Comparison of ENCODE assay signal across 24 mouse cellular contexts in the genomic region with DNA sequence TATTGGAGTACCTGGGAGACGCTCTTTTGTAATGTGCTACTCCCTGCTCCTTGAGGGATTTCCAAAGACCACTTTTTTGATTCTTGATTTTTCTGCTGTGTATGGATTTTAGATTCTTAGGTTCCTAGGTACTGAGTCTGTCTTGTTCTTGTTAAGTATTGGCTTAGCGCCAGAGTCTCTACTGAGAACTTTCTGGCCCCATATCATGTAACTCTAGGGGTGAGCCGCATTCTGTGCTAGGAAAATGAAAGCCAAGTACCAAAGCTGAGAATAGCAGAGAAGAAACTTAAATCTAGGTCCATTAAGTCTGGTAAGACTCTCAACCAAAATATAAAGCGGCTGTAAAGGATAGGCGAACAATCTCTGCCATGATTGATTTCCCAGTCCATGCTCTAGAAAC. TPM values are rescaled to one million over a fixed set of nuclear protein-coding genes. Genes with fewer than 3 reads are reported as not detected.
DNase-seq lines count a peak whose midpoint lies in the region; ATAC-seq and TF ChIP-seq lines count a peak whose summit lies in the region.
"Had no signal": no experiment of that assay in that cellular context is flagged by ENCODE, and none has a peak within 500 bp of the region (broad histone marks: within the 10 kb centered on the region; RNA-seq: fewer than 3 reads in every experiment).

No protein-coding gene starts in this region.

- H3K27me3 ChIP-seq in limb, embryonic 13.5 days, result no peaks in the 10 kb centered on the region
- H3K27me3 ChIP-seq in limb, embryonic 10.5 days (ENCODE audit: low read depth, poor library complexity, severe bottlenecking), result no peaks in the 10 kb centered on the region
- no peaks in the 10 kb centered on the region for H3K27me3 ChIP-seq in embryonic facial prominence, embryonic 13.5 days
- no peaks in the 10 kb centered on the region for H3K27me3 ChIP-seq in embryonic facial prominence, embryonic 14.5 days (replicated peaks; ENCODE audit: control insufficient read depth, insufficient read depth, low read length)
- no peaks in the 10 kb centered on the region for H3K27me3 ChIP-seq in limb, embryonic 14.5 days (ENCODE audit: control insufficient read depth, insufficient read depth, low read length)
- no peaks in the 10 kb centered on the region for H3K27me3 ChIP-seq in liver, embryonic 11.5 days (replicated peaks; ENCODE audit: control insufficient read depth, insufficient read depth, low read length)
- H3K27me3 ChIP-seq: forebrain, embryonic 12.5 days had no signal

- no peak overlapping the region for H3K9ac ChIP-seq in limb, embryonic 13.5 days
- H3K9ac ChIP-seq in embryonic facial prominence, embryonic 13.5 days, result no peak overlapping the region
- no peak overlapping the region for H3K9ac ChIP-seq in embryonic facial prominence, embryonic 14.5 days (ENCODE audit: low read depth, low read length)
- no peak overlapping the region for H3K9ac ChIP-seq in limb, embryonic 14.5 days (ENCODE audit: low read depth, low read length, severe bottlenecking)
- H3K9ac ChIP-seq in liver, embryonic 11.5 days (ENCODE audit: low read depth, low read length), result no peak overlapping the region
- H3K9ac ChIP-seq: forebrain, embryonic 12.5 days had no signal

- no peaks in the 10 kb centered on the region for H3K9me3 ChIP-seq in limb, embryonic 13.5 days
- H3K9me3 ChIP-seq in limb, embryonic 10.5 days (replicated peaks), result no peaks in the 10 kb centered on the region
- no peaks in the 10 kb centered on the region for H3K9me3 ChIP-seq in embryonic facial prominence, embryonic 13.5 days
- H3K9me3 ChIP-seq in embryonic facial prominence, embryonic 14.5 days (ENCODE audit: control insufficient read depth, low read length), result no peaks in the 10 kb centered on the region
- H3K9me3 ChIP-seq in limb, embryonic 14.5 days (ENCODE audit: control insufficient read depth, low read length), result no peaks in the 10 kb centered on the region
- no peaks in the 10 kb centered on the region for H3K9me3 ChIP-seq in liver, embryonic 11.5 days (ENCODE audit: control insufficient read depth, low read length)
- H3K9me3 ChIP-seq: forebrain, embryonic 10.5 days; forebrain, embryonic 12.5 days had no signal

- DNase-seq in limb, embryonic 10.5 days (ENCODE audit: low spot score), result no peak
- DNase-seq in embryonic facial prominence, embryonic 14.5 days (ENCODE audit: low spot score), result peak; percentile 72
- peak; percentile 47 for DNase-seq in limb, embryonic 14.5 days (ENCODE audit: low spot score)
- no peak for DNase-seq in liver, embryonic 11.5 days (ENCODE audit: low spot score)
- no peak for DNase-seq in heart, postnatal 10 days
- DNase-seq: cerebellum, adult 11-12 months; cerebellum, adult 2 months; cerebellum, adult 9-10 months; cerebellum, postnatal 10 days; cerebellum, postnatal 25 days had no signal

- no peak for TF ChIP-seq POLR2A in limb, embryonic 14.5 days (IDR thresholded peaks at IDR 0.05; ENCODE audit: borderline replicate concordance, extremely low read depth, insufficient read depth, insufficient read length)

- peak; percentile 60; the same call in 1 of the 2 replicates for ATAC-seq in limb, embryonic 13.5 days (ENCODE audit: low FRiP score, low read depth)
- ATAC-seq in embryonic facial prominence, embryonic 13.5 days (ENCODE audit: insufficient number of reproducible peaks, insufficient read depth, low FRiP score, low TSS enrichment, low read depth), result no peak
- ATAC-seq in embryonic facial prominence, embryonic 14.5 days (ENCODE audit: low read depth), result peak; percentile 55; the same call in 1 of the 2 replicates
- ATAC-seq in limb, embryonic 14.5 days (ENCODE audit: low FRiP score, low read depth), result peak; percentile 37; the same call in 1 of the 2 replicates
- no peak for ATAC-seq in liver, embryonic 11.5 days (replicated peaks; ENCODE audit: low FRiP score)
- ATAC-seq: forebrain, embryonic 14.5 days; forebrain, embryonic 16.5 days had no signal

- H3K36me3 ChIP-seq in limb, embryonic 13.5 days, result peaks cover 23% of the 10 kb centered on the region
- no peaks in the 10 kb centered on the region; the same call in 1 of the 2 replicates for H3K36me3 ChIP-seq in limb, embryonic 10.5 days
- peaks cover 28% of the 10 kb centered on the region for H3K36me3 ChIP-seq in embryonic facial prominence, embryonic 13.5 days
- H3K36me3 ChIP-seq in embryonic facial prominence, embryonic 14.5 days (ENCODE audit: control insufficient read depth, insufficient read depth, low read length), result peaks cover 25% of the 10 kb centered on the region
- peaks cover 10% of the 10 kb centered on the region; the same call in 1 of the 2 replicates for H3K36me3 ChIP-seq in limb, embryonic 14.5 days (ENCODE audit: control insufficient read depth, insufficient read depth, low read length)
- no peaks in the 10 kb centered on the region for H3K36me3 ChIP-seq in liver, embryonic 11.5 days (ENCODE audit: control insufficient read depth, insufficient read depth, low read length)
- H3K36me3 ChIP-seq: forebrain, embryonic 12.5 days had no signal

- intact Hi-C loops in heart, postnatal 10 days (cut with DNase I), result no loop called here

- H3K4me2 ChIP-seq in limb, embryonic 13.5 days (replicated peaks), result no peak overlapping the region
- H3K4me2 ChIP-seq in embryonic facial prominence, embryonic 13.5 days, result no peak overlapping the region
- no peak overlapping the region for H3K4me2 ChIP-seq in embryonic facial prominence, embryonic 14.5 days (ENCODE audit: low read depth, low read length)
- H3K4me2 ChIP-seq in limb, embryonic 14.5 days (replicated peaks; ENCODE audit: low read depth, low read length, severe bottlenecking), result no peak overlapping the region
- no peak overlapping the region for H3K4me2 ChIP-seq in liver, embryonic 11.5 days
- H3K4me2 ChIP-seq: forebrain, embryonic 12.5 days had no signal

- WGBS in limb, embryonic 13.5 days, result 63% methylated on average over 5 of the region's 5 CpGs
- 87% methylated on average over 5 of the region's 5 CpGs for WGBS in limb, embryonic 10.5 days
- WGBS in embryonic facial prominence, embryonic 13.5 days, result 51% methylated on average over 5 of the region's 5 CpGs
- WGBS in embryonic facial prominence, embryonic 14.5 days, result 54% methylated on average over 5 of the region's 5 CpGs
- 58% methylated on average over 5 of the region's 5 CpGs for WGBS in limb, embryonic 14.5 days
- WGBS in liver, embryonic 11.5 days, result 85% methylated on average over 5 of the region's 5 CpGs

- peaks cover 8% of the 10 kb centered on the region for H3K4me1 ChIP-seq in limb, embryonic 13.5 days
- H3K4me1 ChIP-seq in limb, embryonic 10.5 days, result no peaks in the 10 kb centered on the region
- peaks cover 13% of the 10 kb centered on the region; the same call in 1 of the 2 replicates for H3K4me1 ChIP-seq in embryonic facial prominence, embryonic 13.5 days
- H3K4me1 ChIP-seq in embryonic facial prominence, embryonic 14.5 days (ENCODE audit: control insufficient read depth, insufficient read depth, low read length), result no peaks in the 10 kb centered on the region
- H3K4me1 ChIP-seq in limb, embryonic 14.5 days (ENCODE audit: control insufficient read depth, insufficient read depth, low read length), result peaks cover 6% of the 10 kb centered on the region
- H3K4me1 ChIP-seq in liver, embryonic 11.5 days (replicated peaks; ENCODE audit: control insufficient read depth, insufficient read depth, low read length), result no peaks in the 10 kb centered on the region
- H3K4me1 ChIP-seq: forebrain, embryonic 10.5 days had no signal

- H3K27ac ChIP-seq in limb, embryonic 13.5 days, result no peak overlapping the region
- no peak overlapping the region for H3K27ac ChIP-seq in limb, embryonic 10.5 days
- peak overlapping the region; percentile 28; the same call in 1 of the 2 replicates for H3K27ac ChIP-seq in embryonic facial prominence, embryonic 13.5 days
- no peak overlapping the region for H3K27ac ChIP-seq in embryonic facial prominence, embryonic 14.5 days (replicated peaks; ENCODE audit: low read depth, low read length)
- H3K27ac ChIP-seq in limb, embryonic 14.5 days (replicated peaks; ENCODE audit: low read depth, low read length), result no peak overlapping the region
- no peak overlapping the region for H3K27ac ChIP-seq in liver, embryonic 11.5 days (ENCODE audit: low read depth, low read length)
- H3K27ac ChIP-seq: forebrain, embryonic 10.5 days; forebrain, embryonic 12.5 days had no signal

- no peak overlapping the region for H3K4me3 ChIP-seq in limb, embryonic 13.5 days
- H3K4me3 ChIP-seq in limb, embryonic 10.5 days, result no peak overlapping the region
- no peak overlapping the region for H3K4me3 ChIP-seq in embryonic facial prominence, embryonic 13.5 days
- H3K4me3 ChIP-seq in embryonic facial prominence, embryonic 14.5 days (ENCODE audit: low read depth, low read length), result no peak overlapping the region
- no peak overlapping the region for H3K4me3 ChIP-seq in limb, embryonic 14.5 days (replicated peaks; ENCODE audit: low read length)
- no peak overlapping the region for H3K4me3 ChIP-seq in liver, embryonic 11.5 days (ENCODE audit: low read depth, low read length)
- H3K4me3 ChIP-seq: erythroblast, embryonic 14.5 days; forebrain, embryonic 10.5 days; forebrain, embryonic 12.5 days had no signal

RNA-seq across cellular contexts. Expression of a gene that starts 14.8 kb away (rescaled TPM):
- polyA plus RNA-seq in limb, embryonic 13.5 days (2015; fragmentation: Nextera tagmentation; extraction: Ambion mirVana), result 26.8 and 27.1 TPM in 2 replicates
- 13.6 and 14.6 TPM in 2 replicates for polyA plus RNA-seq in limb, embryonic 10.5 days (2016; fragmentation: Nextera tagmentation; extraction: Ambion mirVana)
- polyA plus RNA-seq in embryonic facial prominence, embryonic 13.5 days (2015; fragmentation: Nextera tagmentation; extraction: Ambion mirVana), result 26.6 and 29.0 TPM in 2 replicates
- 24.2 and 25.8 TPM in 2 replicates for polyA plus RNA-seq in embryonic facial prominence, embryonic 14.5 days (2014; fragmentation: Nextera tagmentation; extraction: Ambion mirVana)
- polyA plus RNA-seq in limb, embryonic 14.5 days (2012; rRNA removed), result 11.7 and 14.2 TPM in 2 replicates
- 22.0 and 28.9 TPM in 2 replicates for polyA plus RNA-seq in limb, embryonic 14.5 days (2014; fragmentation: Nextera tagmentation; extraction: Ambion mirVana)
- 5.7 and 7.7 TPM in 2 replicates for polyA plus RNA-seq in liver, embryonic 11.5 days (2014; fragmentation: Nextera tagmentation; extraction: Ambion mirVana)
- 10 to 100 TPM; 14.9 to 17.2 TPM for total RNA-seq in heart, postnatal 10 days (2021)
- total RNA-seq: MEL had no signal
- polyA plus RNA-seq: erythroblast, embryonic 14.5 days had no signal

RNA-seq across cellular contexts. Expression of a gene that starts 21.9 kb away (rescaled TPM):
- polyA plus RNA-seq in limb, embryonic 13.5 days (2015; fragmentation: Nextera tagmentation; extraction: Ambion mirVana), result not detected in 2 replicates
- polyA plus RNA-seq in limb, embryonic 10.5 days (2016; fragmentation: Nextera tagmentation; extraction: Ambion mirVana), result not detected in 2 replicates
- polyA plus RNA-seq in embryonic facial prominence, embryonic 13.5 days (2015; fragmentation: Nextera tagmentation; extraction: Ambion mirVana), result not detected in 2 replicates
- 0.70 TPM in 1 of 2 replicates, not detected in the other for polyA plus RNA-seq in embryonic facial prominence, embryonic 14.5 days (2014; fragmentation: Nextera tagmentation; extraction: Ambion mirVana)
- polyA plus RNA-seq in limb, embryonic 14.5 days (2012; rRNA removed), result not detected in 2 replicates
- polyA plus RNA-seq in limb, embryonic 14.5 days (2014; fragmentation: Nextera tagmentation; extraction: Ambion mirVana), result 0.01 TPM in 1 of 2 replicates, not detected in the other
- not detected in 2 replicates for polyA plus RNA-seq in liver, embryonic 11.5 days (2014; fragmentation: Nextera tagmentation; extraction: Ambion mirVana)
- under 1 TPM in 1 of 2 experiments, not detected in 1; 0.12 TPM for total RNA-seq in heart, postnatal 10 days (2021)
- total RNA-seq: adrenal gland, postnatal 14 days; ES-E14; MEL had no signal
- polyA plus RNA-seq: adrenal gland, adult 2 months; C2C12; embryonic facial prominence, embryonic 11.5 days; forebrain, embryonic 16.5 days had no signal

RNA-seq across cellular contexts. Expression of a gene that starts 28.1 kb away (rescaled TPM):
- 0.06 and 0.10 TPM in 2 replicates for polyA plus RNA-seq in limb, embryonic 13.5 days (2015; fragmentation: Nextera tagmentation; extraction: Ambion mirVana)
- not detected in 2 replicates for polyA plus RNA-seq in limb, embryonic 10.5 days (2016; fragmentation: Nextera tagmentation; extraction: Ambion mirVana)
- not detected in 2 replicates for polyA plus RNA-seq in embryonic facial prominence, embryonic 13.5 days (2015; fragmentation: Nextera tagmentation; extraction: Ambion mirVana)
- 1.2 and 1.7 TPM in 2 replicates for polyA plus RNA-seq in embryonic facial prominence, embryonic 14.5 days (2014; fragmentation: Nextera tagmentation; extraction: Ambion mirVana)
- polyA plus RNA-seq in limb, embryonic 14.5 days (2012; rRNA removed), result 1.0 and 1.7 TPM in 2 replicates
- polyA plus RNA-seq in limb, embryonic 14.5 days (2014; fragmentation: Nextera tagmentation; extraction: Ambion mirVana), result 0.08 and 0.66 TPM in 2 replicates
- polyA plus RNA-seq in liver, embryonic 11.5 days (2014; fragmentation: Nextera tagmentation; extraction: Ambion mirVana), result not detected in 2 replicates
- under 1 TPM; 0.30 to 0.38 TPM for total RNA-seq in heart, postnatal 10 days (2021)
- total RNA-seq: adrenal gland, adult 2 months; adrenal gland, postnatal 14 days; adrenal gland, postnatal 36 days; ES-E14; MEL had no signal
- polyA plus RNA-seq: adrenal gland, adult 2 months; C2C12; cerebellum, adult 2 months; embryonic facial prominence, embryonic 11.5 days; erythroblast, embryonic 14.5 days; forebrain, embryonic 10.5 days; forebrain, embryonic 12.5 days; forebrain, embryonic 14.5 days; forebrain, embryonic 16.5 days had no signal

RNA-seq across cellular contexts. Expression of a gene that starts 56.7 kb away (rescaled TPM):
- polyA plus RNA-seq in limb, embryonic 13.5 days (2015; fragmentation: Nextera tagmentation; extraction: Ambion mirVana), result not detected in 2 replicates
- polyA plus RNA-seq in limb, embryonic 10.5 days (2016; fragmentation: Nextera tagmentation; extraction: Ambion mirVana), result not detected in 2 replicates
- polyA plus RNA-seq in embryonic facial prominence, embryonic 13.5 days (2015; fragmentation: Nextera tagmentation; extraction: Ambion mirVana), result 0.06 and 0.15 TPM in 2 replicates
- polyA plus RNA-seq in embryonic facial prominence, embryonic 14.5 days (2014; fragmentation: Nextera tagmentation; extraction: Ambion mirVana), result 0.07 TPM in 1 of 2 replicates, not detected in the other
- 0.03 TPM in 1 of 2 replicates, not detected in the other for polyA plus RNA-seq in limb, embryonic 14.5 days (2012; rRNA removed)
- polyA plus RNA-seq in limb, embryonic 14.5 days (2014; fragmentation: Nextera tagmentation; extraction: Ambion mirVana), result not detected in 2 replicates
- polyA plus RNA-seq in liver, embryonic 11.5 days (2014; fragmentation: Nextera tagmentation; extraction: Ambion mirVana), result 1.2 and 1.9 TPM in 2 replicates
- under 1 TPM; 0.07 to 0.12 TPM for total RNA-seq in heart, postnatal 10 days (2021)
- total RNA-seq: MEL had no signal
- polyA plus RNA-seq: adrenal gland, adult 2 months; C2C12; cerebellum, adult 2 months; embryonic facial prominence, embryonic 11.5 days; erythroblast, embryonic 14.5 days; forebrain, embryonic 14.5 days; forebrain, embryonic 16.5 days had no signal

Comparison
In these comparisons a context has a peak if more than half of its experiments do, and no peak if none do; other contexts are left out.
1. ATAC-seq: peak in limb, embryonic 13.5 days (single experiment), embryonic facial prominence, embryonic 14.5 days (single experiment) and limb, embryonic 14.5 days (single experiment); none in embryonic facial prominence, embryonic 13.5 days (single experiment) and liver, embryonic 11.5 days (single experiment).
2. DNase-seq: peak in embryonic facial prominence, embryonic 14.5 days (single experiment) and limb, embryonic 14.5 days (single experiment); none in limb, embryonic 10.5 days (single experiment), liver, embryonic 11.5 days (single experiment) and heart, postnatal 10 days (0 of 2).